Mouse (Mus musculus): ENCODE results near the gene Zfp13. TPM values are rescaled to one million over a fixed set of nuclear protein-coding genes. Genes with fewer than 3 reads are reported as not detected.

Zfp13 gene
- polyA plus RNA-seq, 1 experiment from 2014 or later, result 1.6 TPM

Other genes with a start within 250 kb of the Zfp13 start
- not detected in 2 replicates for gene Vmn2r116, start 214.9 kb downstream of the Zfp13 start, polyA plus RNA-seq (2015; fragmentation: Nextera tagmentation; extraction: Ambion mirVana)
- gene Vmn2r117, start 119.8 kb downstream of the Zfp13 start, polyA plus RNA-seq (2015; fragmentation: Nextera tagmentation; extraction: Ambion mirVana), result not detected in 2 replicates
- gene Zfp213, start 35.2 kb downstream of the Zfp13 start, polyA plus RNA-seq (2015; fragmentation: Nextera tagmentation; extraction: Ambion mirVana), result 5.5 and 6.5 TPM in 2 replicates
- gene Zscan10, start 1.4 kb upstream of the Zfp13 start, polyA plus RNA-seq (2015; fragmentation: Nextera tagmentation; extraction: Ambion mirVana), result not detected in 2 replicates
- gene Mmp25, start 45.8 kb upstream of the Zfp13 start, polyA plus RNA-seq (2015; fragmentation: Nextera tagmentation; extraction: Ambion mirVana), result 0.14 and 0.15 TPM in 2 replicates
- 0.10 and 0.14 TPM in 2 replicates for gene Bicdl2, start 61.0 kb upstream of the Zfp13 start, polyA plus RNA-seq (2015; fragmentation: Nextera tagmentation; extraction: Ambion mirVana)
- gene Hcfc1r1, start 74.1 kb upstream of the Zfp13 start, polyA plus RNA-seq (2015; fragmentation: Nextera tagmentation; extraction: Ambion mirVana), result 21.6 and 21.9 TPM in 2 replicates
- 27.6 and 27.8 TPM in 2 replicates for gene Thoc6, start 74.4 kb upstream of the Zfp13 start, polyA plus RNA-seq (2015; fragmentation: Nextera tagmentation; extraction: Ambion mirVana)
- gene Tnfrsf12a, start 78.0 kb upstream of the Zfp13 start, polyA plus RNA-seq (2015; fragmentation: Nextera tagmentation; extraction: Ambion mirVana), result 6.2 and 6.7 TPM in 2 replicates
- 0.68 and 1.3 TPM in 2 replicates for gene Cldn6, start 79.8 kb upstream of the Zfp13 start, polyA plus RNA-seq (2015; fragmentation: Nextera tagmentation; extraction: Ambion mirVana)
- not detected in 2 replicates for gene Cldn9, start 84.5 kb upstream of the Zfp13 start, polyA plus RNA-seq (2015; fragmentation: Nextera tagmentation; extraction: Ambion mirVana)
- 0.05 TPM in 1 of 2 replicates, not detected in the other for gene 1520401A03Rik, start 123.3 kb upstream of the Zfp13 start, polyA plus RNA-seq (2015; fragmentation: Nextera tagmentation; extraction: Ambion mirVana)
- gene Pkmyt1, start 126.8 kb upstream of the Zfp13 start, polyA plus RNA-seq (2015; fragmentation: Nextera tagmentation; extraction: Ambion mirVana), result 26.6 and 27.8 TPM in 2 replicates
- 7.8 and 7.9 TPM in 2 replicates for gene Paqr4, start 141.4 kb upstream of the Zfp13 start, polyA plus RNA-seq (2015; fragmentation: Nextera tagmentation; extraction: Ambion mirVana)
- gene Kremen2, start 146.3 kb upstream of the Zfp13 start, polyA plus RNA-seq (2015; fragmentation: Nextera tagmentation; extraction: Ambion mirVana), result 0.10 and 0.17 TPM in 2 replicates
- 12.6 and 13.0 TPM in 2 replicates for gene Flywch1, start 172.1 kb upstream of the Zfp13 start, polyA plus RNA-seq (2015; fragmentation: Nextera tagmentation; extraction: Ambion mirVana)
- 1.3 and 1.4 TPM in 2 replicates for gene Flywch2, start 186.6 kb upstream of the Zfp13 start, polyA plus RNA-seq (2015; fragmentation: Nextera tagmentation; extraction: Ambion mirVana)
- gene Srrm2, start 191.0 kb upstream of the Zfp13 start, polyA plus RNA-seq (2015; fragmentation: Nextera tagmentation; extraction: Ambion mirVana), result 228 and 235 TPM in 2 replicates
- gene Elob, start 229.6 kb upstream of the Zfp13 start, polyA plus RNA-seq (2015; fragmentation: Nextera tagmentation; extraction: Ambion mirVana), result 535 and 572 TPM in 2 replicates
- gene Prss33, start 236.6 kb upstream of the Zfp13 start, polyA plus RNA-seq (2015; fragmentation: Nextera tagmentation; extraction: Ambion mirVana), result not detected in 2 replicates
- not detected in 2 replicates for gene Prss32, start 244.4 kb upstream of the Zfp13 start, polyA plus RNA-seq (2015; fragmentation: Nextera tagmentation; extraction: Ambion mirVana)
- gene Prss41, start 244.7 kb upstream of the Zfp13 start, polyA plus RNA-seq (2015; fragmentation: Nextera tagmentation; extraction: Ambion mirVana), result 0.09 and 0.22 TPM in 2 replicates